Mouse (Mus musculus): ENCODE data around the gene Fbxo47. TPM values are rescaled to one million over a fixed set of nuclear protein-coding genes. Genes with fewer than 3 reads are reported as not detected.

Gene Fbxo47
- polyA plus RNA-seq, 1 experiment from 2014 or later = 0.63 TPM

- Histone ChIP-seq H3K4me2 (ENCODE audit: low read length) (no peak overlapping the region), H3K36me3 (ENCODE audit: control insufficient read depth, insufficient read depth) (no peaks in the 10 kb centered on the region), H3K27me3 (replicated peaks; ENCODE audit: control insufficient read depth, insufficient read depth, low read length) (no peaks in the 10 kb centered on the region), H3K4me1 (replicated peaks; ENCODE audit: control insufficient read depth, insufficient read depth, low read length) (no peaks in the 10 kb centered on the region), H3K4me3 (replicated peaks; ENCODE audit: low read length) (no peak overlapping the region), H3K9ac (replicated peaks; ENCODE audit: low read depth, low read length) (no peak overlapping the region), H3K27ac (ENCODE audit: low read length) (no peak overlapping the region), H3K9me3 (ENCODE audit: control insufficient read depth, low read length) (no peaks in the 10 kb centered on the region)
- no peak for ATAC-seq
- 92% methylated on average over 5 of the region's 5 CpGs for WGBS
Measured at GRCm38 (mm10) chr11:97865421-97865820, 18.5 kb downstream of the Fbxo47 start.

DNA sequence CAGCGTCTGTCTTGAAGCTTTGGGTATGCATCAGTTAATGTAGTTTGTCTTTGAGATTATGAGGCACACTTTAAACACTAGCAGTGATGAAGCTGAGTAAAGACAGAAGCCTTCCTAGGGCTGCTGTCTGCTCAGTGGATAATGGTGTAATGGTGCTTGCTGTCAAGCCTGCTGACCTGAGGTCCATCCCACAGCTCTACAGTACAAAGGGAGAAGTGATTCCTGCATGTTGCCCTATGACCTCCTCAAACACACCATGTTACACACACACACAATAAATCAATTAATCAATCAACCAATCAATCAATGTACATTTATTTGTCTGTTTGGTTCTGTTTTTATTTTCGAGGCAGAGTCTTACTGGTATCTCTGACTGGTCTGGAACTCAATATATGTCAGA, 21.8 kb downstream of the Fbxo47 start:
- no peaks in the 10 kb centered on the region for H3K4me1 ChIP-seq (replicated peaks; ENCODE audit: control insufficient read depth, insufficient read depth, low read length)
- H3K9ac ChIP-seq (replicated peaks; ENCODE audit: low read depth, low read length) = no peak overlapping the region
- no peaks in the 10 kb centered on the region for H3K9me3 ChIP-seq (ENCODE audit: control insufficient read depth, low read length)
- no peak overlapping the region for H3K4me3 ChIP-seq (replicated peaks; ENCODE audit: low read length)
- H3K36me3 ChIP-seq (ENCODE audit: control insufficient read depth, insufficient read depth) = no peaks in the 10 kb centered on the region
- H3K27me3 ChIP-seq (replicated peaks; ENCODE audit: control insufficient read depth, insufficient read depth, low read length) = no peaks in the 10 kb centered on the region
- no peak overlapping the region for H3K27ac ChIP-seq (ENCODE audit: low read length)
- no peak for ATAC-seq
- 86% methylated on average over 2 of the region's 2 CpGs for WGBS
- no peak overlapping the region for H3K4me2 ChIP-seq (ENCODE audit: low read length)

DNA sequence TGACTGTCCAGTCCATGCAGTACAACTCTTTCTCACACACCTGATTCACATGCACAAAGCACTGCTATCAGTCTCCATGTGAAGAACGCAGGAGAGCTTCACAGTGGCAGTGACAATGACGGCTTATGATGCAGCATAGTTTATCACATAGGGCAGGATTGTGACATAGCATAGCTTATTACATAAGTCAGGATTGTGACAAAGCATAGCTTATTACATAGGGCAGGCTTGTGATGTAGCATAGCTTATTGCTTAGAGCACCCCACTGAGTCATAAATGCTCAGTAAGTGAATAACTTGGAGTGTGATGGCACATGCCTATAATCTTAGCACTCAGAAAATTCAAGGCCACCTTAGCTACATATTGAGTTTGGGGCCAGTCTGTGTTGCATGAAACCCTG, 28.5 kb downstream of the Fbxo47 start:
- no peak for ATAC-seq
- 92% methylated on average over 2 of the region's 2 CpGs for WGBS

DNA sequence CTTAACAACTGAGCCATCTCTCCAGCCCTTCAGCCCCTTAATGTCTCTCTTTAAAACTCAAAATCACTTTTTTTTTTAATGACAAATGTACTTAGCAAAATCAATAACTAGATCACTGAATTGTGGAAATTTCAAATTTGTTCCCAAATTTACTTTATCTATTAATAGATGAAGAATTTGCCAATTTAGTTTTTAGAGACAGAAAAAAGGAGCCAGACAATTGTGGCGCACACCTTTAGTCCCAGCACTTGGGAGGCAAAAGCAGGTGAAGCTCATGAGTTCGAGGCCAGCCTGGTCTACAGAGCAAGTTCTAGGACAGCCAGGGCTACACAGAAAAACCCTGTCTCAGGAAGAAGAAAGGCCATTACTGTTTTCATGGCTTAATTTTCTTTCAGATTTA, 32.4 kb downstream of the Fbxo47 start:
- no peak overlapping the region for H3K4me2 ChIP-seq (ENCODE audit: low read length)
- no peaks in the 10 kb centered on the region for H3K36me3 ChIP-seq (ENCODE audit: control insufficient read depth, insufficient read depth)
- no peak overlapping the region for H3K4me3 ChIP-seq (replicated peaks; ENCODE audit: low read length)
- H3K9me3 ChIP-seq (ENCODE audit: control insufficient read depth, low read length) = no peaks in the 10 kb centered on the region
- H3K27ac ChIP-seq (ENCODE audit: low read length) = no peak overlapping the region
- no peak for ATAC-seq
- H3K4me1 ChIP-seq (replicated peaks; ENCODE audit: control insufficient read depth, insufficient read depth, low read length) = no peaks in the 10 kb centered on the region
- 83% methylated on average over 2 of the region's 2 CpGs for WGBS
- H3K9ac ChIP-seq (replicated peaks; ENCODE audit: low read depth, low read length) = no peak overlapping the region
- H3K27me3 ChIP-seq (replicated peaks; ENCODE audit: control insufficient read depth, insufficient read depth, low read length) = no peaks in the 10 kb centered on the region

More for the DNA sequence above, 28.5 kb downstream of the Fbxo47 start:
- no peak overlapping the region for H3K9ac ChIP-seq (replicated peaks; ENCODE audit: low read depth, low read length)
- no peak overlapping the region for H3K4me3 ChIP-seq (replicated peaks; ENCODE audit: low read length)
- no peaks in the 10 kb centered on the region for H3K4me1 ChIP-seq (replicated peaks; ENCODE audit: control insufficient read depth, insufficient read depth, low read length)
- no peaks in the 10 kb centered on the region for H3K27me3 ChIP-seq (replicated peaks; ENCODE audit: control insufficient read depth, insufficient read depth, low read length)
- H3K27ac ChIP-seq (ENCODE audit: low read length) = no peak overlapping the region
- H3K4me2 ChIP-seq (ENCODE audit: low read length) = no peak overlapping the region
- no peaks in the 10 kb centered on the region for H3K9me3 ChIP-seq (ENCODE audit: control insufficient read depth, low read length)
- H3K36me3 ChIP-seq (ENCODE audit: control insufficient read depth, insufficient read depth) = no peaks in the 10 kb centered on the region

DNA sequence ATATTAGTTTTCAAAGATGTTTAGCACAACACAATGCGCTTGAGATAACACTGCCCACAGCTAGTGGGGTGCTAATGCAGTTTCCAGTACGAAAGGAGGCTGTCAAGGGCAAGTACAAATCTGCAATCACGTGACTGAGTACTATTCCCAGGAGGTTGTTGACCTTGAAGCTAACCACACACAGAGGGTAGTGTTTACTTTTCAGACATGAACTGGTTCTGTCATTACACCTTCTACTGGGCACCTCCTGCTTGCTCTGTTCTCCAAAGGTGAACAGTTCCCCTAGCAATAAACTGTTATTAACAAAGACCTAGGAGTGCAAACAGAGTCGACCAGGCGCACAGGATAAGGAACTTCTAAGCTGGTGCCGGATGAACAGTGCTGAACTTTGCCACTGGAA, 33.6 kb downstream of the Fbxo47 start:
- no peaks in the 10 kb centered on the region for H3K36me3 ChIP-seq (ENCODE audit: control insufficient read depth, insufficient read depth)
- H3K9ac ChIP-seq (replicated peaks; ENCODE audit: low read depth, low read length) = no peak overlapping the region
- H3K4me2 ChIP-seq (ENCODE audit: low read length) = no peak overlapping the region
- no peak overlapping the region for H3K27ac ChIP-seq (ENCODE audit: low read length)
- 71% methylated on average over 6 of the region's 6 CpGs for WGBS
- no peaks in the 10 kb centered on the region for H3K4me1 ChIP-seq (replicated peaks; ENCODE audit: control insufficient read depth, insufficient read depth, low read length)
- no peaks in the 10 kb centered on the region for H3K27me3 ChIP-seq (replicated peaks; ENCODE audit: control insufficient read depth, insufficient read depth, low read length)
- no peaks in the 10 kb centered on the region for H3K9me3 ChIP-seq (ENCODE audit: control insufficient read depth, low read length)
- H3K4me3 ChIP-seq (replicated peaks; ENCODE audit: low read length) = no peak overlapping the region
- no peak for ATAC-seq

GRCm38 (mm10) chr11:97842001-97842400, 42.0 kb downstream of the Fbxo47 start:
- Histone ChIP-seq H3K9ac (replicated peaks; ENCODE audit: low read depth, low read length) (peak overlapping the region; percentile 39; the same call in 1 of the 2 replicates), H3K36me3 (ENCODE audit: control insufficient read depth, insufficient read depth) (peaks cover 3% of the 10 kb centered on the region; the same call in 1 of the 2 replicates), H3K4me1 (replicated peaks; ENCODE audit: control insufficient read depth, insufficient read depth, low read length) (peaks cover 14% of the 10 kb centered on the region), H3K4me2 (ENCODE audit: low read length) (peak overlapping the region; percentile 62), H3K27me3 (replicated peaks; ENCODE audit: control insufficient read depth, insufficient read depth, low read length) (no peaks in the 10 kb centered on the region), H3K4me3 (replicated peaks; ENCODE audit: low read length) (peak overlapping the region; percentile 56), H3K27ac (ENCODE audit: low read length) (no peak overlapping the region; the same call in 1 of the 2 replicates), H3K9me3 (ENCODE audit: control insufficient read depth, low read length) (no peaks in the 10 kb centered on the region)
- WGBS = 16% methylated on average over 4 of the region's 4 CpGs
- ATAC-seq = no peak

GRCm38 (mm10) chr11:97840991-97841661, 42.8 kb downstream of the Fbxo47 start:
- Histone ChIP-seq H3K4me1 (replicated peaks; ENCODE audit: control insufficient read depth, insufficient read depth, low read length) (peaks cover 14% of the 10 kb centered on the region), H3K27me3 (replicated peaks; ENCODE audit: control insufficient read depth, insufficient read depth, low read length) (no peaks in the 10 kb centered on the region), H3K4me3 (replicated peaks; ENCODE audit: low read length) (peak overlapping the region; percentile 56), H3K27ac (ENCODE audit: low read length) (peak overlapping the region; percentile 87), H3K9ac (replicated peaks; ENCODE audit: low read depth, low read length) (peak overlapping the region; percentile 71), H3K4me2 (ENCODE audit: low read length) (peak overlapping the region; percentile 62), H3K36me3 (ENCODE audit: control insufficient read depth, insufficient read depth) (peaks cover 3% of the 10 kb centered on the region; the same call in 1 of the 2 replicates), H3K9me3 (ENCODE audit: control insufficient read depth, low read length) (no peaks in the 10 kb centered on the region)
- under 1% methylated on average over 22 of the region's 22 CpGs for WGBS
- ATAC-seq = peak; percentile 96

DNA sequence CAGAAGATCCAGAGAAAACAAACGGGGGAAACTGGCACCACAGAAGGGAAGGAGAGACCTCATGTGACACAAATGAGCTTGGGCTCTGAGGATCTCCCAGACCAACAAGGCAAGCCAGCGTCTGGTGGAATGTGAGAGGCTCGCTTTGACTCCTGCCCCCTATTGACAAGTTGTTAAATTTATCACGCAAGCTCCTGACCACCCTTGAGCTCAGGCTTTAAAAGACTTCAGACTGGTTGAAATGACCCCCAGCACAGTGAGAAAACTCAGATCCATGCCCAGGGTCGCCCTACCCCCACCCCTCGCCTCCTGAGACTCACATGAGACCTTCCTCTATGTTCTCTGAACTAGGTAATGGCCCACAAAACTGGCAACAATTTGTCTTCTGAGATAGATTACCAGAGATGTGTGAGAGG, 43.4 kb downstream of the Fbxo47 start, which contains the start of gene B230217C12Rik:
Gene B230217C12Rik (plus strand): TSS at position 242 of the 416 bp plus-strand sequence.
- Histone ChIP-seq H3K4me1 (replicated peaks; ENCODE audit: control insufficient read depth, insufficient read depth, low read length) (peaks cover 14% of the 10 kb centered on the region), H3K4me3 (replicated peaks; ENCODE audit: low read length) (peak within 1 kb of the TSS; percentile 56), H3K9me3 (ENCODE audit: control insufficient read depth, low read length) (no peaks in the 10 kb centered on the region), H3K4me2 (ENCODE audit: low read length) (peak within 1 kb of the TSS; percentile 62), H3K36me3 (ENCODE audit: control insufficient read depth, insufficient read depth) (peaks cover 3% of the 10 kb centered on the region; the same call in 1 of the 2 replicates), H3K27ac (ENCODE audit: low read length) (peak within 1 kb of the TSS; percentile 87), H3K9ac (replicated peaks; ENCODE audit: low read depth, low read length) (peak within 1 kb of the TSS; percentile 71), H3K27me3 (replicated peaks; ENCODE audit: control insufficient read depth, insufficient read depth, low read length) (no peaks in the 10 kb centered on the region)
- under 1% methylated on average over 6 of the region's 6 CpGs for WGBS
- ATAC-seq = peak; percentile 11

- ATAC-seq = no peak
- Histone ChIP-seq H3K4me1 (replicated peaks; ENCODE audit: control insufficient read depth, insufficient read depth, low read length) (peaks cover 14% of the 10 kb centered on the region), H3K27me3 (replicated peaks; ENCODE audit: control insufficient read depth, insufficient read depth, low read length) (no peaks in the 10 kb centered on the region)
Measured at GRCm38 (mm10) chr11:97840135-97840490, 43.8 kb downstream of the Fbxo47 start.

More at GRCm38 (mm10) chr11:97840135-97840490, 43.8 kb downstream of the Fbxo47 start:
- peak overlapping the region; percentile 71 for H3K9ac ChIP-seq (replicated peaks; ENCODE audit: low read depth, low read length)
- H3K9me3 ChIP-seq (ENCODE audit: control insufficient read depth, low read length) = no peaks in the 10 kb centered on the region
- 68% methylated on average over 2 of the region's 2 CpGs for WGBS
- H3K4me2 ChIP-seq (ENCODE audit: low read length) = peak overlapping the region; percentile 62
- H3K4me3 ChIP-seq (replicated peaks; ENCODE audit: low read length) = peak overlapping the region; percentile 56
- H3K36me3 ChIP-seq (ENCODE audit: control insufficient read depth, insufficient read depth) = peaks cover 3% of the 10 kb centered on the region; the same call in 1 of the 2 replicates
- peak overlapping the region; percentile 87 for H3K27ac ChIP-seq (ENCODE audit: low read length)
